Mouse (Mus musculus): Measurements from ENCODE around the gene Lgals12.

DNA sequence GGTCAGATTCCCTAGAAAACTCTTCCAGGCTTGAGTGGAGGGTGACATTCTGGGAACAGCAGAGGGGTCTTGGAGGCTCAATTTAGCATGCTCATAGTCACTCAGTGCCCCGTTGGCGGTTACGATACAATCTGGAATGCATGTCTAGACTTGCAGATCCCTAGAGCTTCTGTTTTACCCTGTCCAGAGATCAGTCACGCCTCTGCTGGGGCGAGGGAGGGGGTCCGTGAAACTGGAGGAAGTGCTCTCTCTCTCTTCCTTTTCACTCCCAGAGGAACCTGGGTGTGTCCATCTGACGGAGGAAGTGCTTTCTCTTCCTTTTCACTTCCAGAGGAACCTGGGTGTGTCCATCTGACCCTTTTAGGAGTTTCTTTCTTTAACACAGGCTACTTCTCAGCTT, 23.9 kb downstream of the Lgals12 start:
- no peak for TF ChIP-seq CTCF (IDR thresholded peaks at IDR 0.05)
- TF ChIP-seq POLR2A (IDR thresholded peaks at IDR 0.05; ENCODE audit: insufficient read depth, low read depth, low read length), result no peak
- TF ChIP-seq EP300 (IDR thresholded peaks at IDR 0.05; ENCODE audit: insufficient read depth, low read depth, low read length), result peak; percentile 76; the same call in 1 of the 2 replicates

Data from heart, adult 2 months (tissue).